Mouse (Mus musculus): ENCODE data around the gene Eif3d.
A peak's percentile ranks its signal among the peaks of the same experiment; 100 is the strongest.

Eif3d gene

GRCm38 (mm10) chr15:77949061-77949460 lies 21.6 kb downstream of the Eif3d start:
- peak; percentile 86 to 87 for DNase-seq

- no peak for DNase-seq
Measured at GRCm38 (mm10) chr15:77945711-77946110, 24.9 kb downstream of the Eif3d start.

GRCm38 (mm10) chr15:77941563-77941962 lies 29.1 kb downstream of the Eif3d start:
- no peak for DNase-seq

- DNase-seq, result no peak
Measured at GRCm38 (mm10) chr15:77938516-77938915, 32.1 kb downstream of the Eif3d start.

- no peak for DNase-seq
Measured at GRCm38 (mm10) chr15:77935673-77936375, 34.8 kb downstream of the Eif3d start.

- no peak for DNase-seq
Measured at GRCm38 (mm10) chr15:77934968-77935367, 35.6 kb downstream of the Eif3d start.

- peak; percentile 72 to 91 for DNase-seq
Measured at GRCm38 (mm10) chr15:77934326-77934725, 36.3 kb downstream of the Eif3d start.

GRCm38 (mm10) chr15:77933770-77934169 lies 36.8 kb downstream of the Eif3d start:
- peak; percentile 97 to 100 for DNase-seq

- DNase-seq, result no peak
Measured at GRCm38 (mm10) chr15:77933222-77933621, 37.4 kb downstream of the Eif3d start.

- DNase-seq, result no peak
Measured at GRCm38 (mm10) chr15:77931689-77932016, 39.0 kb downstream of the Eif3d start.

GRCm38 (mm10) chr15:77930986-77931688 lies 39.5 kb downstream of the Eif3d start:
- no peak for DNase-seq

GRCm38 (mm10) chr15:77929804-77930203 lies 40.8 kb downstream of the Eif3d start:
- DNase-seq, result no peak

- peak; percentile 97 to 99 for DNase-seq
Measured at GRCm38 (mm10) chr15:77928673-77929331, 41.8 kb downstream of the Eif3d start, which contains the start of gene Txn2. Gene Txn2, minus strand, starts transcription at chr15:77929006.

- no peak for DNase-seq
Measured at GRCm38 (mm10) chr15:77928091-77928490, 42.5 kb downstream of the Eif3d start.

- no peak for DNase-seq
Measured at GRCm38 (mm10) chr15:77926921-77927320, 43.7 kb downstream of the Eif3d start.

GRCm38 (mm10) chr15:77925195-77925594 lies 45.4 kb downstream of the Eif3d start:
- DNase-seq, result no peak

GRCm38 (mm10) chr15:77923267-77924035 lies 47.2 kb downstream of the Eif3d start:
- DNase-seq, result peak; percentile 23

GRCm38 (mm10) chr15:77922710-77923109 lies 47.9 kb downstream of the Eif3d start:
- peak; percentile 70 to 90 for DNase-seq

GRCm38 (mm10) chr15:77921636-77922035 lies 49.0 kb downstream of the Eif3d start:
- DNase-seq, result peak in 1 of 2 experiments; percentile 37

GRCm38 (mm10) chr15:77920511-77921462 lies 49.8 kb downstream of the Eif3d start:
- DNase-seq, result peak; percentile 70 to 75

GRCm38 (mm10) chr15:77919441-77919840 lies 51.2 kb downstream of the Eif3d start:
- DNase-seq, result peak in 1 of 2 experiments; percentile 37

Data from kidney, postnatal 25 days (tissue).